Mouse (Mus musculus) right cerebral cortex, adult 2 months (tissue): ENCODE measurements at regions not wholly inside any gene's neighbourhood (a gene's known extent, or its start where the extent isn't known, plus 50 kb on each side); places are given as distances from the start of the nearest gene placed in this dataset.
"Not testable (repeated sequence)": the region's sequence is repeated elsewhere in the genome, so short reads cannot be mapped to it uniquely, and the experiment has no call there.

Source experiments
- DNase-seq, 2 experiments: peaks; one replicate each; pipeline ENCODE4 v3.0.0; 2021 to 2022; ENCODE audit warnings: low spot score in 2 of 2

DNA sequence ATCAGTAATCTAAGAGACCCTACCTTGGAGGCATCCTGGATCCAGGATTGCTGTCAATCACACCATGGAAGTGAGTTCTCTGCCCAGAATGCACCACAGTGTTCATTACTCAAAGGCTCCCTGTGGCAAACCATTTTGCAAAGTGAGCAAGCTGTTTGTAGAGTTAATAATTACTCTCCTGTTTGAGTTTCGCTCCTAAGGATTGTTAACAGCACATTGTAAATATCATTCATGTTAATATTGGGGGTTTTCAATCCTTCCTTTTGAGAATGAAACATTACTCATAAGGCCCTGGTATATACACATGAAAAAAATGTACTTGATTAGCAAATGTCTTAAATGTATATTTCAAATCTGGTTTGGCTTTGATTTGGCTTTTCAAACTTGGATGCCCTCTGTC is 58.1 kb upstream of the Clstn2 start:
- no peak for DNase-seq

- DNase-seq: no peak
Measured at GRCm38 (mm10) chr9:98095064-98095790, 62.2 kb upstream of the Clstn2 start.

DNA sequence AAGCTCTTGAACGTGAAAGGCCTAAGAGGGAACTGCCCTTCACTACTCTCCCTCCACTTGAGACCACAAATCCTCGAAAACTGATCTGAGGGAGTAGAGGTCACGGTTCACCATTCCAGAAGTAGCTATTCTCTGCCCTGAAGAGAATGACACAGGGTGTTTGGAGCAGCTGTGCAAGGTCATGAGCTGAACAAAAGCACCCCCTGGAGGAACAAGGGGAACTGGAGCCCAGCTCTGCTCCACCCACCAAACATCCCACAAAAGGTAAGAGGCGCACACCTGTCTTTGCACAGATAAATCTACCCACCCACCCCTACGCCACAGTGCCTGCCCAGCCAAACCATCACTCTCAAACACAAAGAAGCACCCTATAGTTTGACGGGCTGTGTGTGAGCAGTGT is 90.4 kb upstream of the Clstn2 start:
- DNase-seq: no peak

DNA sequence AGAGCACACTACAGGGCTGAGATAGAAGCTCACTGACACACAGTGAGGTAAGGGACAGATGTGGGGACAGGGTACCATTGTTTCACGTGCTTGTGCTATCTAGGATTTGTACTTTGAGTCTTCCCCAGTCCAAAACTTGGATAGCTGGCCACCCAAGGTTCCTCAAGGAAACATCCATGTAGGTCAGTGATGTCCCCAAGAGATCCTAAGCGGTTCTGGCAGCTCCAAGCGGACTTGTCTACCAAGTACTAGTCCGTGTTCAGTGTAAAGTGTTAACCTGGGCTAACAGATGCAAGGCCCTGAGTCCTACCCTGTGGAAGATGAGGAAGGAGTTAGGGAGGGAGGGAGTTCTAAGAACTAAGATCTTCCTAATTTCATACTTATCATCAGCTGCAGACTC is 96.6 kb upstream of the Clstn2 start:
- DNase-seq: no peak

GRCm38 (mm10) chr9:98130849-98131248 is 97.9 kb upstream of the Clstn2 start:
- peak; percentile 71 to 78 for DNase-seq

DNA sequence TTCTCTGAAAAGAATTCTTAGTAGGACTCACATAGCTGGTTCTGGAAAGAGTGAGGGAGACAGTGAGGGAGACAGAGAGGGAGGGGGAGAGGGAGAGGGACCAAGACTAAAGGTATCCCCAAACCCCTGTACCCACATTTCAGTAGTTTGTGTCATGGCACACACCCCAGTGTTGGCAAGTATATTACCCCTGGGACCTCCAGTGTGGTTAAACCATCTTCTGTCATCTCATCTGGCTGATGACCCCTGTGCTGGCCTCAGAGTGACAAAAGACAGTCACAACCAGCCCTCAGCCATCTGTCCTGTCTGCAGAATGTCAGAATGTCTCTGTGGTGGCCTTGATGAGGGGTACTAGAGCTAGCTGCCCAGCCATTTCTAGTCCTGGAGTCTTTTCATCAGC is 107.6 kb upstream of the Clstn2 start:
- no peak for DNase-seq

GRCm38 (mm10) chr9:98142121-98142520 is 109.1 kb upstream of the Clstn2 start:
- no peak for DNase-seq

DNA sequence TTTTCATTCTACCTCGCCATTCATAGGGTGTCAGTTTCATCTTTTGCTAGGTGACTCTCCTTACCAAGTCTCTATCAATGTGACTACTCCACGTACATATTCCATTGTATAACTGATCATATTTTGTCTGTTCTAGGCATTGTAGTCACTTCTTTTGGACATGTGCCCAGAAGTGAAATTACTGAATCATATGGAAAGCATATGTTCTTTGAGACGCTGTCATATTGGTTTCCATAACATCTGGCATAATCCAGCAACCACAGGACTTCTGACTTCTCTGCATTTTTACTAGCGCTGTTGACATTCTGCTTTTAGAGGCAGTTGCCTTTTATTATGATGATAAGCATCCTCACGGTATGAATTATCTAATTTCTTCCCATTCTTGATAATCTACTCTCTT is 113.9 kb upstream of the Clstn2 start:
- no peak for DNase-seq

DNA sequence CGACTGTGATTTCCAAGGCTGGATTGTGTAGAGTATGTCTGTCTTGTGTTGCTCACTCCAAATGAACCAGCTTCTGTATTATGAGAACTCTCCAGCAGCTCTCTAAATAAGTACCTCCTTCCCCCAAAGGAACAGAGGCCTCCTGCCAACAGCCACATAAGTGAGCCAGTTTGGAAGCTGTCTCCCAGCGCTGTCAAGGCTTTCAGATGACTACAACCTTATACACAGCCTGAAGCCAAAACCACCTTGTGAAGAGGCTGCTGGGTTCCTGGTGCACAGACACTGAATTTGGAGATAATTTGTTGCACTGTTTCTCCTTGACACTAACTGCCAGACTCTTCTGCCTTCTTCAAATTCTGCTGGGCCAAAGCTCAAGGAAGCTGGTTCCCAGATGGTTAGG is 125.4 kb upstream of the Clstn2 start:
- peak in 1 of 2 experiments; percentile 15 for DNase-seq

DNA sequence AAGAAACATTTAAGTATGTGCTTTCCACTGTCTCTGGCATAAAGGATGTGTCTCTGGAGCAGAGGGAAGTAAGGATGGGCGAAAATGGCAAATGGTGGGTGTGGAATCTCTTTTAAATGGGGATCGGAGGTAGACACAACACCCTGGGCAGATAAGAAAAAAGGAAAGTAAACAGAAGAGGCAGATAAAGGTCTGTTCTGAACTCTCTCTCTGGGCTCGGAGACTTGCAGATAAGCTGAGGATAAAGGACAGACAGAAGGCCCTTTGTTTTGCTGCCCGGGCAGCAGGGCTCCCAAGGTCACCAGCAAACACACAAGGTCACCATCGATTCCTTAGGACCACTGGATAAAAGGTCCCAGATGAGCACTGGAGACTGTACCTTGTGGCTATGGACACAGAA is 122.7 kb upstream of the Nmnat3 start:
- DNase-seq: no peak

DNA sequence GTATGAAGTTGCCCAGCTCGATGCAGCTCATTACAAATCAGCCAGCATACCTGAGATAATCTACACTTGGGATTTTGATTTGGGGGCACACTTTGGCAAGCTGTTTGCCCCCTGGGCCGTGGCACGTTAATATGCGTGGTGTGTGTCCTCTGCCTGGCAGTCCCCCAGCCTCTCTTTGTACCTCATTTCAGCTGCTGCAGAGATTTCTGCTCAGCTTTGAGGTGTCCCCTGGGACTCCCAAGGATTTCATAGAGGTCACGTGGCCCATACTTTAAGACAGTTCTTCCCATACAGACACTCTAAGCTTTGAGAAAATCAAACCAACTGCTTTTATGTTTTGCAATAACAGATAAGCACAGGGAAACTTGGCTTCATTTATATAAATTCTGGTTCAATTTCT is 113.2 kb upstream of the Nmnat3 start:
- no peak for DNase-seq

DNA sequence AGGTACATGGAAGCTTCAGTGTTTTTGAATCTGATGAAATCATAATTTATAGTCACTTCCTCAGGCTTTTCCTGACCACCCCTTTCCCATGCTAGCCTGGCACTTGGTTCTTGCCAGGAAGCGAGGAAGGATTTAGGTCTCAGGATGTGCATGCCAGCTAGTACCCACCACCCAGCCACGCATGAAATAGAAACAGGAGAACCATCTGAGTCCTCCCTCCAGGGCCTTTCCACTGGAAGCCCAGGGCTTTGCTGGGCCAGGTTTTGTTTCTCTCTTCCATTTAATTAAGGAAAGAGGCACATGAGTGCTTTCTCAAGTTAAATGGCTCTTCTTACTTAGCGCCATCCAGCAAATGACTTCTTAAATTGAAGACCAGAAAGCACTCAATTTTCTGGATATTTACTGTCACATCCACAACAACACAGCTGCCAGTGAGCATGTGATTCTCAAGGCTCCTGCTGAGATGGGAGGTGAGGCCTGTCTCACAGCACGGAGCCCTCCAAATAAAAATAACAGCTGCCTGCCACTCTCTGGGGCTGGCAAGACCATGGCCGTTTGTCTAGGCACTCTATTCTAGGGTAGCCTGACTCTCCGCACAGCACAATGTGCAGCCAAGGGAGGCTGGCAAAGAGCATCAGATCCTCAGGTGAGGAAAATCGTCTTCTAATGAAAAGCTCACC is 110.4 kb upstream of the Nmnat3 start:
- no peak for DNase-seq

DNA sequence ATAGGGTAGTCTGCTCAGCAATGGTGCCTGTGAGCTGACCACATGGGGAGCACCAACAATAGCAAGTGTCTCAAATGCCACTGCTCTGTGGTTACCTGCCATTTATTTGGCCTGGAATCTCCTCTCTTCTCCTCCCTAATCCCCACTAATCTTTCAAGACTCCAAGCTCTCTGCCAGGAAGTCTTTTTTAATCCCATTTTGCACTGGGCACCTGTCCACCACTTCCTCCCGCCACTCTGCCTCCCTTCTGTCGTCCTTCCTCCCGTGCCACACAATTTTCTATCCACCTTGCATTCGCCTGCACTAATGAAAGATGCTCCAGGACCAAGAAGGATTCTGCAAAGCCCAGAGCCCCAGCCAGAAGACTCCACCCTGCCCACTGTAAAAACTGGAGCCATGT is 106.5 kb upstream of the Nmnat3 start:
- DNase-seq: no peak

- DNase-seq: no peak
Measured at GRCm38 (mm10) chr9:98186757-98187300, 100.4 kb upstream of the Nmnat3 start.

GRCm38 (mm10) chr9:98194356-98194755 is 92.9 kb upstream of the Nmnat3 start:
- DNase-seq: peak; percentile 39 to 52

DNA sequence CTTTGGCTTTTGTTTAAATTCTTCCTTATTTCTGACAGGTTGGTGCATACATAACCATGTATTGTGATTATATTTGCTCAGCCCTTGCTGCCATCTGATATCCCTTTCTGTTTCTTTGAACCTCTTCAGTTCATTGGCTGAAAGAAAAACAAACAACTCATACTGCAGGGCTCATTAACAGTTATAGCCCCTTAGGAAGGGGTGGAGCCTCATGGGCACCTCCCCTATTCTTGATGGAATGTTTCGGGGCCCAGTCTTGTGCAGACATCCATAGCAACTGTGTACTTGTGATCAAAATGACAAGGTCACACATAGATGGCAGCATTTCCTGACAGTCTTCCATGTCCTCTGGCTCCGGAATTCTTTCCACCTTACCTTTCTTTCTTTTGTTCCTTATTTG is 68.4 kb upstream of the Nmnat3 start:
- no peak for DNase-seq

- no peak for DNase-seq
Measured at GRCm38 (mm10) chr9:98220367-98220766, 66.9 kb upstream of the Nmnat3 start.

DNA sequence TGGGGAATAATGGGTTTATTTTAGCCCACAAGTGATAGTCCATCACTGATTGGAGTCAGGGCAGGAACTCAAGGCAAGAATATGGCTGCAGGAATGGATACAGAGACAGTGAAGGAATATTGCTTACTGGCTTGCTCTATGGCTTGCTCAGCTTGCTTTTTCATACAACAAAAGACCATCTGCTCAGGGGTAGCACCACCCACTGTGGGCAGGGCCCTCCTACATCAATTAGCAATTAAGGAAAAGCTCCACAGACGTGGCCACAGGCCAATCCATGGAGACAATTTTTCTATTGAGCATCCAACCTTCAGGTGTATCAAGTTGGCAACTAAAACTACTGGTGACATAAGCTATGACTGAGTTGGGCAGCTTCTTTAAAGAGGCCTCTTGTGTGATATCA is 65.5 kb upstream of the Nmnat3 start:
- DNase-seq: no peak

DNA sequence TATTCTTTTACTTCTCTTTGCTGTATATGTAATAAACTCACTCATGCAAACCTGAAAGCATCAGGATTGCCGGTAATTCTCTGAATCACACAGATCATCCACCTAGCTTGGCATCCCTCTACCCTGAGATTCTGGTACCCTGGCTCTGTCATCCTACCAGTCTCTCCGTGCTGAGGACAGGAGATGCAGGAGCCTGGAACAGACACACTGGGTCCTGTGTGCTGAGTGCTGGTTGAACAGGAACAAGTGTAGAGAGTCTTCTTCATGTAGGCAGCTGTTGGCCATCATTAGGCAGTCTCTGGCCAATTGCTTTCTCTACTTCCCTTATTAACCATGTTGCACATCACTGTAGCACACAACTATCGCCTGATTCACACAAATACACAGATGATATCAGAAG is 59.0 kb upstream of the Nmnat3 start:
- no peak for DNase-seq

DNA sequence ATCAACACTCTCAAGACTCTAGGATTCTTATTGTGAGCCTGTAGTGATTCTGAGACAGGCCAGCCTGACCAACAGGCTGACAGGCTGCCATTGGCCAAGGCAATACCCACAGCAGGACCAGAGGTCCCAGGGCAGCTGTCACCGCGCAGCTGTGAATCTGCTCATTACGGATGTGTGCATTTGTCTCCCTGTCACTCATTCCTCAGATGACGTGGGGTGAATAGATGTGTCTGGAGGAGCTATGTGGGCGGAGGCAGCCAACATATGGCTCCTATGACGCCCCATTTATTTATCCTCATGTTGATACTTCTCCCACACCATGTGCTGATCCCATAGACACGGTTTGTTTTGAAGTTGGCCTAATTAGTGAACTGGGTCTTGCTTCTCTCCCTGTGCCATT is 58.3 kb upstream of the Nmnat3 start:
- DNase-seq: no peak

DNA sequence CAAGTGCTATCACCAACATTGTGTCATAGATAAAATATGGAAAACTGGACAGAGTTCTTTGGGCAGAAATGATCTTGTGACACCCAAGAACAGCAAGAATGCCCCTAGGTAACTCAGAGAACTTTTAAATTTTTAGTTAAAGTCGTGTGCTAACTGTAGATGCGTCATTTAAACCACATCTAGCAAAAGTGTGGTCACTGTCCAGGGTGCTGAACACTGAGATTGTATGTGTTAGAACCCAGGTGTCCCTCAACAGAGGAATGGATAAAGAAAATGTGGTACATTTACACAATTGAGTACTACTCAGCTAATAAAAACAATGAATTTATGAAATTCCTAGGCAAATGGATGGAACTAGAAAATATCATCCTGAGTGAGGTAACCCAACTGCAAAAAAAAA is 52.5 kb upstream of the Nmnat3 start:
- DNase-seq: not testable (repeated sequence)
